8 mouse cellular contexts compared by ENCODE assay signal in genomic region chr9:82975342-82976215, GRCm38 (mm10). TPM values are rescaled to one million over a fixed set of nuclear protein-coding genes. Genes with fewer than 3 reads are reported as not detected.
A peak's percentile ranks its signal among the peaks of the same experiment; 100 is the strongest.
DNase-seq lines count a peak whose midpoint lies in the region; ATAC-seq lines count a peak whose summit lies in the region.

Gene Phip, minus strand, starts transcription at chr9:82975516.

- under 1% methylated on average over 77 of the region's 79 CpGs for WGBS in hindbrain, embryonic 12.5 days

- H3K9me3 ChIP-seq in hindbrain, embryonic 12.5 days (replicated peaks): no peaks in the 10 kb centered on the region

- peak; percentile 92 for DNase-seq in NIH3T3 (ENCODE audit: low read depth)
- DNase-seq in cerebellum, postnatal 10 days: peak; percentile 99
- peak; percentile 91 to 94 for DNase-seq in frontal cortex, postnatal 10 days (ENCODE audit: low spot score in 2 of 2)
- DNase-seq in layer of hippocampus, postnatal 36 days: peak; percentile 94 to 96
- peak; percentile 95 for DNase-seq in lung, postnatal 36 days
- DNase-seq in retina, postnatal 1 day: peak; percentile 98
- peak; percentile 87 to 93 for DNase-seq in urinary bladder, adult 18-20 months (ENCODE audit: low spot score in 2 of 2)

- ATAC-seq in hindbrain, embryonic 12.5 days (ENCODE audit: low FRiP score): peak; percentile 88

- H3K4me3 ChIP-seq in hindbrain, embryonic 12.5 days: peak within 1 kb of the TSS; percentile 87

- peak within 1 kb of the TSS; percentile 84 for H3K4me2 ChIP-seq in hindbrain, embryonic 12.5 days (replicated peaks)

- peaks cover 12% of the 10 kb centered on the region for H3K4me1 ChIP-seq in hindbrain, embryonic 12.5 days

- no peaks in the 10 kb centered on the region for H3K27me3 ChIP-seq in hindbrain, embryonic 12.5 days

- H3K36me3 ChIP-seq in hindbrain, embryonic 12.5 days: no peaks in the 10 kb centered on the region

- peak within 1 kb of the TSS; percentile 100 for H3K27ac ChIP-seq in hindbrain, embryonic 12.5 days

- H3K9ac ChIP-seq in hindbrain, embryonic 12.5 days: peak within 1 kb of the TSS; percentile 97

RNA-seq across cellular contexts. Expression of gene Phip, which starts in this region (rescaled TPM):
- polyA plus RNA-seq in hindbrain, embryonic 12.5 days (2016; fragmentation: Nextera tagmentation; extraction: Ambion mirVana): 132 and 144 TPM in 2 replicates
- 10 to 100 TPM; 72.8 to 81.1 TPM for total RNA-seq in layer of hippocampus, postnatal 36 days (2021)

Comparison
In these comparisons a context has a peak if more than half of its experiments do, and no peak if none do; other contexts are left out.
1. Peak in every context shown above with its lines: DNase-seq, ATAC-seq, H3K4me3 ChIP-seq and H3K27ac ChIP-seq.